Mouse (Mus musculus) midbrain, embryonic 10.5 days (tissue): Measurements from ENCODE around the gene Emg1. TPM values are rescaled to one million over a fixed set of nuclear protein-coding genes. Genes with fewer than 3 reads are reported as not detected.
A peak's percentile ranks its signal among the peaks of the same experiment; 100 is the strongest.

Experiments used
- DNase-seq: peaks from one replicate; pipeline ENCODE4 v3.0.0-alpha.2; 2017; ENCODE audit warnings: low spot score
- H3K27ac ChIP-seq: fragments of 300-500 bp; sonication (generic); replicated peaks from 2 replicates; pipeline ENCODE4 v1.5.1; 2016; ENCODE audit warnings: mild to moderate bottlenecking
- H3K27me3 ChIP-seq: fragments of 300-500 bp; sonication (generic); 2 replicates; pipeline ENCODE4 v1.6.1; 2016; ENCODE audit warnings: low read depth, mild to moderate bottlenecking; ENCODE audit not compliant: poor library complexity, severe bottlenecking
- H3K36me3 ChIP-seq: fragments of 300-500 bp; sonication (generic); 2 replicates; pipeline ENCODE4 v1.6.1; 2016; ENCODE audit warnings: mild to moderate bottlenecking, moderate library complexity
- H3K4me1 ChIP-seq: fragments of 300-500 bp; sonication (generic); 2 replicates; pipeline ENCODE4 v1.6.1; 2016
- H3K4me3 ChIP-seq: fragments of 300-500 bp; sonication (generic); 2 replicates; pipeline ENCODE4 v1.5.1; 2016; ENCODE audit warnings: mild to moderate bottlenecking, moderate library complexity
- H3K9me3 ChIP-seq: fragments of 300-500 bp; sonication (generic); replicated peaks from 2 replicates; pipeline ENCODE4 v1.6.1; 2016; ENCODE audit warnings: mild to moderate bottlenecking
- WGBS: fragments of 180-500 bp; shearing (Covaris S2); methylation state at CpG from one replicate; pipeline ENCODE4 v1.1.7; 2016; 5-methylcytosine and 5-hydroxymethylcytosine counted together
- polyA plus RNA-seq: library from polyadenylated mRNA; unstranded; fragments of >200 nt; fragmentation: Nextera tagmentation; extraction: Ambion mirVana; gene quantifications from 2 replicates; pipeline ENCODE4 v1.2.1, GENCODE M21; 2016

Emg1 gene
- polyA plus RNA-seq, 1 experiment from 2014 or later: 243 TPM

- Histone ChIP-seq H3K4me1 (peaks cover 46% of the 10 kb centered on the region), H3K27me3 (no peaks in the 10 kb centered on the region), H3K36me3 (peaks cover 23% of the 10 kb centered on the region), H3K4me3 (peak within 1 kb of the TSS; percentile 27; the same call in 1 of the 2 replicates), H3K9me3 (no peaks in the 10 kb centered on the region), H3K27ac (peak within 1 kb of the TSS; percentile 55)
- 21% methylated on average over 15 of the region's 15 CpGs for WGBS
- DNase-seq: no peak
Observed at GRCm38 (mm10) chr6:124738511-124739023, 26.6 kb upstream of the Emg1 start, which contains the start of gene Ptpn6. TSS of gene Ptpn6 (minus strand) at chr6:124738714.

DNA sequence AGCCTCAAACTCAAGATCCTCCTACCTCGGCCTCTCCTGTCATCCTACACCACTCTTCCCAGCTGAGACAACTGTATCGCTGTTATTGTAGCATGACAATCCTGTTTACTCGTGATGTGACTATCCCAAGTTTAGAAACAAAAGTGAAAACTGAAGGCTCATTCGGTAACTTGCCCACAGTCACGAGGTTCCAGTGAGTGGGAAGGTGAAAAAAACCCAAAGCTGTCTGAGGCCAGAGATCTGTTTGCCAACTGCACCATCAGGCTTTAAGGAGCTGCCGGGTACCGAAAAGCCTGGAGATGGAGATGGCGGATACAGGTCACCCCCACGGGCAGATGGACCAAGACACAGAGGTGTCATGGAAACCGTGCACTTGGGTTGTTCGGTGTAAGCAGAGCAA lies 25.1 kb upstream of the Emg1 start:
- Histone ChIP-seq H3K27me3 (no peaks in the 10 kb centered on the region), H3K9me3 (no peaks in the 10 kb centered on the region), H3K36me3 (peaks cover 10% of the 10 kb centered on the region), H3K4me3 (no peak overlapping the region), H3K27ac (no peak overlapping the region), H3K4me1 (peaks cover 45% of the 10 kb centered on the region)
- no peak for DNase-seq
- 92% methylated on average over 11 of the region's 11 CpGs for WGBS

- Histone ChIP-seq H3K27ac (no peak overlapping the region), H3K9me3 (no peaks in the 10 kb centered on the region), H3K36me3 (peaks cover 9% of the 10 kb centered on the region), H3K4me1 (peaks cover 26% of the 10 kb centered on the region), H3K4me3 (no peak overlapping the region), H3K27me3 (no peaks in the 10 kb centered on the region)
- DNase-seq: no peak
- 91% methylated on average over 3 of the region's 3 CpGs for WGBS
Observed at GRCm38 (mm10) chr6:124734417-124734816, 22.4 kb upstream of the Emg1 start.

DNA sequence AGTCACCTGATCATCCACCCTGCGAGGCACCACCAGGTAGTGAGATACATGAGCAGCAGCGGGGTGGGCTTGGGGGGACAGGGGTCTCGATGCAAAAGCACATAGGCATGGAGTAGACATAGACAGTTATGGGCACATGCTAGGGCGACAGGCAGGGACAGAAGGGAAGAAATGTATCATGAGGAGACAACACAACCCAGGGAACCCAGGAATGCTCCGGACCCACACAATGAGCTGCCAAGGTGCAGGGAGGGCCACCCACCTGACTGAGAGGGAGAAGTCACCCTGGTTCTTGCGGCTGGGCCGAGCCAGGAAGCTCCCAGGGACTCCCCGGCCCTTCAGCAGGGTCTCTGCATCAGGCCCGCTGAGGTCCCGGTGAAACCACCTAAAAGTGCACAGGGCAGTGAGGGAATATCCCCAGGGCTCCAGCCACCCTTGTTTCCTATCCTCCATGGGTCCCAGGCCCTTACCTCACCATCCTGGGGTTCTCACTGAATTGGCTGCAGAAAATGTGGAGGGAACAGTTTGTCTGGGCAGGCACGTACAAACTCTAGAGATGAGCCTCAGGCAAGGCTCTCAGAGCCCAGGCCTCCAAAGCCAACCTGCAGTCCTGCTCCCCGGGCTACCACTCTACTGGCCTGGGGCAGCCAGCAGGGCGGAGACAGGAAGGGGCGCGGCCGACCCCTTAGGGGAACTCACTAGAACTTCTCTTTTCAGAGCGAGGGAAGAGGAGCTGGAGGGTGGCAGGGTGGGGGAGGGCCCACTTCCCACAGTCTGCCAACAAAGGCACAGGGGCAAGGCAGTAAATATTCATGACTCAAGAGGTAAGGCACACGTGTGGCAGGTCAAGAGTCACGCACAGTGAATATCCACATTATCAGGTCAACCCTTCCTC lies 20.7 kb upstream of the Emg1 start:
- DNase-seq: no peak
- WGBS: 51% methylated on average over 19 of the region's 19 CpGs
- peak overlapping the region; percentile 53 for H3K27ac ChIP-seq
- no peaks in the 10 kb centered on the region for H3K9me3 ChIP-seq
- no peaks in the 10 kb centered on the region for H3K36me3 ChIP-seq
- no peak overlapping the region for H3K4me3 ChIP-seq
- peaks cover 13% of the 10 kb centered on the region for H3K4me1 ChIP-seq
- H3K27me3 ChIP-seq: no peaks in the 10 kb centered on the region

DNA sequence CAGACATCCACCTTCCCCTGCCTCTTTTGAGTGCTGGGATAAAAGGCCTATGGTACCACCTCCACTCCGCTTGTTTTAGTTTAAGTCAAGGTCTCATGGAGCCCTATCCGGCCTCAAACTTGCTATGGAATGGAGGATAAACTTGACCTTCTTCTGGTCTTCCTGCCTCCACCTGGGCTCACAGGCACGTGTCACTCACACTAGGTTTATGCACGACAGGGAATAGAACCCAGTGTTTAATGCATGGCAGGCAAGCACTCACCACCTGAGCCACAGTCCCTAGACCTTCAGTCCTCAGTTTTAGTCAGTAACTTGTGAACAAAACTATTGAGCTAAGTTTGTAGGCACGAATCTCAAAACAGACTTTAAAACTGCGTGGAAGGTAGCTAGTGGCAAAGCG lies 19.1 kb upstream of the Emg1 start:
- 88% methylated on average over 7 of the region's 7 CpGs for WGBS
- no peak overlapping the region for H3K27ac ChIP-seq

GRCm38 (mm10) chr6:124729850-124730705 lies 18.1 kb upstream of the Emg1 start:
- Histone ChIP-seq H3K27me3 (no peaks in the 10 kb centered on the region), H3K9me3 (no peaks in the 10 kb centered on the region), H3K36me3 (no peaks in the 10 kb centered on the region), H3K4me1 (peaks cover 19% of the 10 kb centered on the region), H3K4me3 (no peak overlapping the region), H3K27ac (no peak overlapping the region)
- WGBS: 87% methylated on average over 8 of the region's 8 CpGs
- no peak for DNase-seq

More for the DNA sequence above, 19.1 kb upstream of the Emg1 start:
- Histone ChIP-seq H3K4me1 (peaks cover 19% of the 10 kb centered on the region), H3K36me3 (no peaks in the 10 kb centered on the region), H3K27me3 (no peaks in the 10 kb centered on the region), H3K9me3 (no peaks in the 10 kb centered on the region), H3K4me3 (no peak overlapping the region)
- no peak for DNase-seq

DNA sequence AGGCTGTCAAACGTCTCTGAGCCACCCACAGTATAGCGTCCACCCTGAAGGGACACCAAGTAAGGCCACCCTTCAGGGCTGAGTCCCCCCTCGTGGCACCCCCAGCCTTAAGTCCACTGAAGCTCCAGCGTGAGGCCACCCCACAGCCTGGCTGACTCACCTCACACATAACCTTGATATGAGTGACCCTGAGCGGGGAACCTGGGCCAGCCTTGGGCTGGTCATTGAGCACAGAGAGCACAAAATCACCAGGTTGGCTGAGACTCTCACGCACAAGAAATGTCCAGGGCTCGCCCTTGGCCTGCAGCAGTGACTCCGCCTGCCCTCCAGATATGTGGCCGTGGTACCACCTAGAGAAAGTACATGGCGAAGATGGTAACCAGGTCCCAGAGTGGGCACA lies 16.6 kb upstream of the Emg1 start:
- Histone ChIP-seq H3K36me3 (no peaks in the 10 kb centered on the region), H3K27me3 (no peaks in the 10 kb centered on the region), H3K4me3 (no peak overlapping the region), H3K9me3 (no peaks in the 10 kb centered on the region), H3K27ac (no peak overlapping the region), H3K4me1 (peaks cover 19% of the 10 kb centered on the region)
- 91% methylated on average over 10 of the region's 10 CpGs for WGBS
- DNase-seq: no peak

DNA sequence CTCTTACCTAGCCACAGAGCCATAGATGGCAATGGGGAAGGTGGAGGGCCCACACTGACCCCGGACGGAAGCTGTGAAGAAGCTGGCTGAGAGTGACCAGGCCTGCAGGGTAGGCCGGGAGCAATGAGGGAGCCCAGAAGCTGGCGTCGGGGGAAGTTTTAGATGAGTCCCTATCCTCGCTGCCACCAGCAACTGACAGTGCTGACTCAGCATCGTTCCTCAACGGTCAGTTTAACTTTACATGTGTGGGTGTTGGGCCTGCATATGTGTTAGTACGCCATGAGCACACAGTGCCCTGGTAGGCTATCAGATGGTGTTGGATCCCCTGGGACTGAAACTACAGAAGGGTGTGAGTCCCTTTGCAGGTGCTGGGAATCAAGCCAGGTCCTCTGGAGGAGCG lies 12.5 kb upstream of the Emg1 start:
- WGBS: 90% methylated on average over 10 of the region's 10 CpGs
- peaks cover 14% of the 10 kb centered on the region for H3K4me1 ChIP-seq
- H3K27me3 ChIP-seq: no peaks in the 10 kb centered on the region
- DNase-seq: no peak
- no peaks in the 10 kb centered on the region for H3K9me3 ChIP-seq
- H3K27ac ChIP-seq: no peak overlapping the region
- H3K36me3 ChIP-seq: no peaks in the 10 kb centered on the region
- H3K4me3 ChIP-seq: no peak overlapping the region

GRCm38 (mm10) chr6:124723541-124723940 lies 11.6 kb upstream of the Emg1 start:
- H3K4me1 ChIP-seq: peaks cover 22% of the 10 kb centered on the region
- no peak for DNase-seq
- no peak overlapping the region for H3K27ac ChIP-seq
- H3K4me3 ChIP-seq: no peak overlapping the region
- H3K36me3 ChIP-seq: no peaks in the 10 kb centered on the region
- H3K27me3 ChIP-seq: no peaks in the 10 kb centered on the region
- 89% methylated on average over 8 of the region's 8 CpGs for WGBS
- no peaks in the 10 kb centered on the region for H3K9me3 ChIP-seq

GRCm38 (mm10) chr6:124722876-124723473 lies 11.0 kb upstream of the Emg1 start:
- no peak for DNase-seq
- WGBS: 83% methylated on average over 6 of the region's 6 CpGs
- Histone ChIP-seq H3K9me3 (no peaks in the 10 kb centered on the region), H3K27me3 (no peaks in the 10 kb centered on the region), H3K4me1 (peaks cover 21% of the 10 kb centered on the region), H3K4me3 (no peak overlapping the region), H3K27ac (no peak overlapping the region), H3K36me3 (peaks cover 4% of the 10 kb centered on the region)

- no peak overlapping the region; the same call in 1 of the 2 replicates for H3K27ac ChIP-seq
- WGBS: 74% methylated on average over 11 of the region's 11 CpGs
Observed at GRCm38 (mm10) chr6:124720904-124721303, 8.9 kb upstream of the Emg1 start.

DNA sequence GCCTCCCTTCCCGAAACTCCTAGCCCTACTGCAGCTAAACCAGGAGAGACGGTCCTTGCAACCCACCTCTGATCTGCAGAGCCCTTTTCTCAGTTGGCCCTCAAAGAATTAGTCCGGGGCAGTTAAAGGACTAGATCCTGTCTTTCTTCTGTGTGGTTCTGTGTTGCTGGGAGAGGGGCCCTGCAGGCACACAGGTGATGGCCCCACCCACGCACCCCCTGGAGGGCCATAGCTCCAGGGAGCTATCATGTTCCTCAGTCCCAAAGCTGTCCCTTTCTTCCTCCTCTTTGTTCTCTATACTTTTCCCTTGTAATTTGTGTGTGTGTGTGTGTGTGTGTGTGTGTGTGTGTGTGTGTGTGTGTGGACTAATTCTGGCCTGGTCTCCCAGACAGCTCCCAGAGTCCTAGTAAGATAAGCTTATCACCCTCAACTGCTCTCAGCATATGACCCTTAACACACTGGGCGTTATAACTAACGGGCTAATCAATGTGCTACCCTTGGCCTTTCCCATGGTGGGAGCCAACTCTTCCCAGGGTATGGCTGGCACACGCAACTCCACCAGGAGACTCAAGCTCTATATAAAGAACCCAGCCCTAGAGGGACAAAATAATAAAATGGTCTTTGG lies 7.5 kb upstream of the Emg1 start:
- DNase-seq: no peak
- WGBS: 76% methylated on average over 7 of the region's 7 CpGs
- peak overlapping the region; percentile 50; the same call in 1 of the 2 replicates for H3K27ac ChIP-seq

More at GRCm38 (mm10) chr6:124720904-124721303, 8.9 kb upstream of the Emg1 start:
- DNase-seq: no peak
- Histone ChIP-seq H3K4me3 (no peak overlapping the region), H3K4me1 (peaks cover 12% of the 10 kb centered on the region), H3K9me3 (no peaks in the 10 kb centered on the region), H3K27me3 (no peaks in the 10 kb centered on the region), H3K36me3 (peaks cover 25% of the 10 kb centered on the region)

More for the DNA sequence above, 7.5 kb upstream of the Emg1 start:
- Histone ChIP-seq H3K4me3 (no peak overlapping the region), H3K9me3 (no peaks in the 10 kb centered on the region), H3K36me3 (peaks cover 39% of the 10 kb centered on the region), H3K27me3 (no peaks in the 10 kb centered on the region), H3K4me1 (peaks cover 17% of the 10 kb centered on the region)
